ENCODE assay signal across 23 mouse cellular contexts in the genomic region with DNA sequence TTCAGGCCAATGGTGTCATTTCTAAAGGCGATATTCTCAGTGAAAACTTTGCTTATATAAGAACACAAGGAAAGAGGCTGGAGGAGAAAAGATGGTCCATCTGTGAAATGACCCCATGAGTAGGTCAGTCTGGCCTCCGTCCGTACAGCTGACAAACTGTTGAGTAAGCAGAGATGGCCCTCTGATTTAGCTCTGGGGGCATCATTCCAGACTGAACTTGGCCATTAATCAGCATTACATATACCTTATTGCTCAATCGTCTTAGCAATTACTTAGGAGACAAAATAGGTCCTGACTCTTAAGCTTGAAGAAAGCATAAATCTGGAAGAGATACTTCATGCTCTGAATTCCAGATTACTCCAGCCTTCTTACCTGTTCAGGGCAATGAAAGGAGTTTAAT.
DNase-seq lines count a peak whose midpoint lies in the region; TF ChIP-seq lines count a peak whose summit lies in the region.
"Had no signal": no experiment of that assay in that cellular context is flagged by ENCODE, and none has a peak within 500 bp of the region (broad histone marks: within the 10 kb centered on the region; RNA-seq: fewer than 3 reads in every experiment).

No protein-coding gene starts in this region.

- TF ChIP-seq EP300 in heart, adult 2 months (IDR thresholded peaks at IDR 0.05; ENCODE audit: insufficient read depth, low read depth, low read length) = no peak

- H3K27ac ChIP-seq in heart, adult 2 months = no peak overlapping the region
- H3K27ac ChIP-seq: forebrain, embryonic 15.5 days; heart, embryonic 10.5 days; hindbrain, embryonic 12.5 days; left cerebral cortex, adult 2 months; limb, embryonic 12.5 days; liver, embryonic 12.5 days had no signal

- no peaks in the 10 kb centered on the region for H3K36me3 ChIP-seq in heart, adult 2 months (ENCODE audit: control insufficient read depth, insufficient read depth, low read length)
- H3K36me3 ChIP-seq: forebrain, embryonic 15.5 days; heart, embryonic 10.5 days; hindbrain, embryonic 12.5 days; limb, embryonic 12.5 days; liver, embryonic 12.5 days had no signal

- no peak overlapping the region for H3K4me3 ChIP-seq in heart, adult 2 months
- H3K4me3 ChIP-seq: forebrain, embryonic 15.5 days; heart, embryonic 10.5 days; hindbrain, embryonic 12.5 days; left cerebral cortex, adult 2 months; limb, embryonic 12.5 days; liver, embryonic 12.5 days had no signal

- WGBS in heart, adult 2 months = 75% methylated on average over 4 of the region's 4 CpGs

- peak; percentile 14 for DNase-seq in adrenal gland, postnatal 10 days
- DNase-seq in adrenal gland, postnatal 25 days = no peak
- peak; percentile 1 for DNase-seq in heart, postnatal 25 days (ENCODE audit: low spot score)
- no peak for DNase-seq in heart, adult 2 months
- peak; percentile 10 to 36 for DNase-seq in urinary bladder, postnatal 36 days (ENCODE audit: low spot score in 2 of 2)
- DNase-seq in urinary bladder, postnatal 10 days (ENCODE audit: low spot score) = no peak
- peak; percentile 54 for DNase-seq in skeletal muscle tissue, adult 2 months (ENCODE audit: low read depth, low spot score)
- DNase-seq in thymus, postnatal 36 days = no peak
- DNase-seq: cerebellum, adult 2 months; kidney, adult 18-20 months; kidney, postnatal 36 days; layer of hippocampus, adult 9-11 months; lung, adult 2 months; lung, postnatal 36 days; retina, postnatal 1 day; right cerebral cortex, postnatal 4 days; thymus, postnatal 25 days had no signal

- no peak for TF ChIP-seq CTCF in heart, adult 2 months (IDR thresholded peaks at IDR 0.05)

- H3K27me3 ChIP-seq in heart, adult 2 months (ENCODE audit: control insufficient read depth, insufficient read depth, low read length) = no peaks in the 10 kb centered on the region
- H3K27me3 ChIP-seq: forebrain, embryonic 15.5 days; hindbrain, embryonic 12.5 days; limb, embryonic 12.5 days; liver, embryonic 12.5 days had no signal

- no peaks in the 10 kb centered on the region for H3K79me2 ChIP-seq in heart, adult 2 months (replicated peaks; ENCODE audit: control insufficient read depth, insufficient read depth, low read length)

- H3K9ac ChIP-seq in heart, adult 2 months (ENCODE audit: low read depth, low read length) = no peak overlapping the region
- H3K9ac ChIP-seq: forebrain, embryonic 15.5 days; hindbrain, embryonic 12.5 days; limb, embryonic 12.5 days; liver, embryonic 12.5 days had no signal

- intact Hi-C loops in heart, postnatal 25 days (cut with DNase I) = no loop called here
- intact Hi-C loops in heart, adult 2 months (cut with DNase I) = no loop called here

- TF ChIP-seq POLR2A in heart, adult 2 months (IDR thresholded peaks at IDR 0.05; ENCODE audit: insufficient read depth, low read depth, low read length) = no peak

- H3K4me1 ChIP-seq in heart, adult 2 months (ENCODE audit: control insufficient read depth, insufficient read depth, low read length) = no peaks in the 10 kb centered on the region
- H3K4me1 ChIP-seq: liver, embryonic 12.5 days had no signal

Comparison
In these comparisons a context has a peak if more than half of its experiments do, and no peak if none do; other contexts are left out.
1. DNase-seq: peak in adrenal gland, postnatal 10 days (single experiment), heart, postnatal 25 days (single experiment), urinary bladder, postnatal 36 days (2 of 2) and skeletal muscle tissue, adult 2 months (single experiment); none in adrenal gland, postnatal 25 days (single experiment), heart, adult 2 months (0 of 2), urinary bladder, postnatal 10 days (single experiment) and thymus, postnatal 36 days (0 of 2).